ENCODE assay signal across 8 mouse cellular contexts in the genomic region with DNA sequence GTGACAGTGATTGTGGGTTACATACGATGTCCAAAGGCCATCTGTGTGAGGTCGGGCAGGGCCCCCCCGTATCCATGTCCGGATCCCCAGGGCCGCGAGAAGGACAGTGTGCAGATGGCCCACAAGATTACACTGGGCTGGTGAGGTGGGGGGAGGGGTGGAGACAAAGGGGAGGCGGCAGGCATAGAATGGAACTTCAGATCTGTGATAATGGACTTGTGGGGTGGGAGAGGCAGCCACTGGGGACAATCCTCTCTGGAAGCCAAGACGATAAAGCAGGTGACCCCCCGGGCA.
A peak's percentile ranks its signal among the peaks of the same experiment; 100 is the strongest.
DNase-seq lines count a peak whose midpoint lies in the region; ATAC-seq lines count a peak whose summit lies in the region.

No protein-coding gene starts in this region.

- H3K27ac ChIP-seq in heart, embryonic 14.5 days (replicated peaks in 1 of 2; ENCODE audit: control insufficient read depth in 1 of 2, insufficient read depth in 1 of 2, low read depth in 2 of 2, low read length in 2 of 2) = no peak overlapping the region
- no peak overlapping the region; the same call in 1 of the 2 replicates for H3K27ac ChIP-seq in hindbrain, embryonic 16.5 days (ENCODE audit: low read depth, low read length)
- peak overlapping the region; percentile 92 for H3K27ac ChIP-seq in midbrain, embryonic 14.5 days (replicated peaks; ENCODE audit: low read depth, low read length)

- peaks cover 38 to 46% of the 10 kb centered on the region in 2 experiments for H3K4me1 ChIP-seq in heart, embryonic 14.5 days (ENCODE audit: control insufficient read depth in 2 of 2, insufficient read depth in 2 of 2, low read length in 2 of 2)
- H3K4me1 ChIP-seq in hindbrain, embryonic 16.5 days (ENCODE audit: control insufficient read depth, insufficient read depth, low read depth, low read length) = peaks cover 26% of the 10 kb centered on the region
- H3K4me1 ChIP-seq in midbrain, embryonic 14.5 days (ENCODE audit: control insufficient read depth, insufficient read depth, low read length) = peaks cover 40% of the 10 kb centered on the region

- ATAC-seq in heart, embryonic 14.5 days (ENCODE audit: insufficient number of reproducible peaks, insufficient read depth, low FRiP score, low read depth) = no peak
- 0 out of 2 replicates have a peak, but pooled peaks have one; percentile 7 for ATAC-seq in hindbrain, embryonic 16.5 days
- peak; percentile 67 for ATAC-seq in midbrain, embryonic 14.5 days (ENCODE audit: low FRiP score, low TSS enrichment)

- H3K27me3 ChIP-seq in heart, embryonic 14.5 days (ENCODE audit: control insufficient read depth, insufficient read depth, low read length) = no peaks in the 10 kb centered on the region
- no peaks in the 10 kb centered on the region for H3K27me3 ChIP-seq in hindbrain, embryonic 16.5 days (replicated peaks; ENCODE audit: control insufficient read depth, insufficient read depth, low read length)
- no peaks in the 10 kb centered on the region for H3K27me3 ChIP-seq in midbrain, embryonic 14.5 days (ENCODE audit: control insufficient read depth, insufficient read depth, low read length)

- H3K9me3 ChIP-seq in heart, embryonic 14.5 days (ENCODE audit: control insufficient read depth, low read length) = no peaks in the 10 kb centered on the region
- no peaks in the 10 kb centered on the region for H3K9me3 ChIP-seq in hindbrain, embryonic 16.5 days (ENCODE audit: control insufficient read depth, low read length)
- H3K9me3 ChIP-seq in midbrain, embryonic 14.5 days (ENCODE audit: control insufficient read depth, low read length) = no peaks in the 10 kb centered on the region

- WGBS in heart, embryonic 14.5 days = 4% methylated on average over 9 of the region's 9 CpGs
- 2% methylated on average over 9 of the region's 9 CpGs for WGBS in hindbrain, embryonic 16.5 days
- 0% methylated on average over 9 of the region's 9 CpGs for WGBS in midbrain, embryonic 14.5 days

- H3K4me2 ChIP-seq in heart, embryonic 14.5 days (ENCODE audit: low read length) = peak overlapping the region; percentile 43; the same call in 1 of the 2 replicates
- peak overlapping the region; percentile 27; the same call in 1 of the 2 replicates for H3K4me2 ChIP-seq in hindbrain, embryonic 16.5 days (ENCODE audit: low read length)
- H3K4me2 ChIP-seq in midbrain, embryonic 14.5 days (ENCODE audit: low read length) = peak overlapping the region; percentile 36

- DNase-seq in heart, postnatal 4 days = no peak
- peak; percentile 46 for DNase-seq in cerebellum, adult 9-10 months
- peak; percentile 76 for DNase-seq in midbrain, embryonic 14.5 days
- no peak for DNase-seq in thymus, postnatal 0 days (ENCODE audit: low spot score)
- no peak for DNase-seq in left cerebral cortex, adult 9 months (ENCODE audit: low spot score in 2 of 2)
- no peak for DNase-seq in right cerebral cortex, postnatal 25 days

- H3K36me3 ChIP-seq in heart, embryonic 14.5 days (ENCODE audit: control insufficient read depth, insufficient read depth, low read length) = no peaks in the 10 kb centered on the region
- no peaks in the 10 kb centered on the region for H3K36me3 ChIP-seq in hindbrain, embryonic 16.5 days (ENCODE audit: control insufficient read depth, insufficient read depth, low read length)
- H3K36me3 ChIP-seq in midbrain, embryonic 14.5 days (ENCODE audit: control insufficient read depth, insufficient read depth, low read length) = no peaks in the 10 kb centered on the region

- H3K9ac ChIP-seq in heart, embryonic 14.5 days (ENCODE audit: low read length) = 0 out of 2 replicates have a peak overlapping the region, but pooled peaks have one; percentile 42
- H3K9ac ChIP-seq in hindbrain, embryonic 16.5 days (ENCODE audit: low read depth, low read length) = peak overlapping the region; percentile 49; the same call in 1 of the 2 replicates
- peak overlapping the region; percentile 7; the same call in 1 of the 2 replicates for H3K9ac ChIP-seq in midbrain, embryonic 14.5 days (replicated peaks; ENCODE audit: low read length)

- H3K4me3 ChIP-seq in heart, embryonic 14.5 days (ENCODE audit: control insufficient read depth in 1 of 2, insufficient read depth in 1 of 2, low read depth in 1 of 2, low read length in 2 of 2) = no peak overlapping the region
- H3K4me3 ChIP-seq in hindbrain, embryonic 16.5 days (ENCODE audit: low read length) = no peak overlapping the region
- no peak overlapping the region for H3K4me3 ChIP-seq in midbrain, embryonic 14.5 days (replicated peaks; ENCODE audit: low read depth, low read length)

Comparison
In these comparisons a context has a peak if more than half of its experiments do, and no peak if none do; other contexts are left out.
1. DNase-seq: peak in cerebellum, adult 9-10 months (single experiment) and midbrain, embryonic 14.5 days (single experiment); none in heart, postnatal 4 days (single experiment), thymus, postnatal 0 days (single experiment), left cerebral cortex, adult 9 months (0 of 2) and right cerebral cortex, postnatal 25 days (single experiment).
2. Peak in every context shown above with its lines, with median percentiles within 50 percentile points of each other: H3K4me2 ChIP-seq and H3K9ac ChIP-seq.